Mouse (Mus musculus) 3T3-L1 (cell line): Measurements from ENCODE around the gene Thegl.
A peak's percentile ranks its signal among the peaks of the same experiment; 100 is the strongest.

Source experiments
- DNase-seq: peaks from one replicate; pipeline ENCODE4 v3.0.0-alpha.2; 2015; ENCODE audit warnings: low read depth, low spot score

Thegl gene

GRCm38 (mm10) chr5:77044362-77044761 lies 28.5 kb downstream of the Thegl start:
- no peak for DNase-seq

- DNase-seq, result peak; percentile 55
Observed at GRCm38 (mm10) chr5:77052616-77053015, 36.8 kb downstream of the Thegl start.

- DNase-seq, result no peak
Observed at GRCm38 (mm10) chr5:77056881-77057440, 41.1 kb downstream of the Thegl start.

GRCm38 (mm10) chr5:77060363-77060762 lies 44.5 kb downstream of the Thegl start:
- no peak for DNase-seq

- peak; percentile 39 for DNase-seq
Observed at GRCm38 (mm10) chr5:77061372-77062038, 45.7 kb downstream of the Thegl start.

GRCm38 (mm10) chr5:77067321-77067720 lies 51.5 kb downstream of the Thegl start:
- no peak for DNase-seq

- DNase-seq, result peak; percentile 47
Observed at GRCm38 (mm10) chr5:77070987-77071386, 55.2 kb downstream of the Thegl start.

- peak; percentile 63 for DNase-seq
Observed at GRCm38 (mm10) chr5:77071626-77072025, 55.8 kb downstream of the Thegl start.

- no peak for DNase-seq
Observed at GRCm38 (mm10) chr5:77073794-77074193, 58.0 kb downstream of the Thegl start.

GRCm38 (mm10) chr5:77074914-77075313 lies 59.1 kb downstream of the Thegl start:
- peak; percentile 99 for DNase-seq

- peak; percentile 89 for DNase-seq
Observed at GRCm38 (mm10) chr5:77075951-77076350, 60.1 kb downstream of the Thegl start.

- no peak for DNase-seq
Observed at GRCm38 (mm10) chr5:77080761-77081160, 64.9 kb downstream of the Thegl start.

- peak; percentile 85 for DNase-seq
Observed at GRCm38 (mm10) chr5:77082735-77083134, 66.9 kb downstream of the Thegl start.

- DNase-seq, result no peak
Observed at GRCm38 (mm10) chr5:77084418-77084817, 68.6 kb downstream of the Thegl start.

GRCm38 (mm10) chr5:77085753-77086450 lies 70.1 kb downstream of the Thegl start:
- DNase-seq, result no peak

- DNase-seq, result no peak
Observed at GRCm38 (mm10) chr5:77086541-77086940, 70.7 kb downstream of the Thegl start.

GRCm38 (mm10) chr5:77087122-77087521 lies 71.3 kb downstream of the Thegl start:
- DNase-seq, result no peak

GRCm38 (mm10) chr5:77089294-77089693 lies 73.5 kb downstream of the Thegl start:
- DNase-seq, result no peak

GRCm38 (mm10) chr5:77089901-77090300 lies 74.1 kb downstream of the Thegl start:
- DNase-seq, result no peak

- DNase-seq, result no peak
Observed at GRCm38 (mm10) chr5:77090521-77091096, 74.8 kb downstream of the Thegl start.

- DNase-seq, result no peak
Observed at GRCm38 (mm10) chr5:77091923-77092322, 76.1 kb downstream of the Thegl start.

- no peak for DNase-seq
Observed at GRCm38 (mm10) chr5:77092531-77092930, 76.7 kb downstream of the Thegl start.

GRCm38 (mm10) chr5:77093961-77094360 lies 78.1 kb downstream of the Thegl start:
- DNase-seq, result no peak
